Mouse (Mus musculus) adrenal gland, adult 2 months (tissue): ENCODE data around the gene Ralgapa2. TPM values are rescaled to one million over a fixed set of nuclear protein-coding genes. Genes with fewer than 3 reads are reported as not detected.

Experiments
- DNase-seq: peaks from one replicate; pipeline ENCODE4 v3.0.0; 2021
- polyA plus RNA-seq: library from polyadenylated mRNA; depleted of rRNA; stranded (reverse); fragments of >200 nt; gene quantifications from 2 replicates; pipeline ENCODE4 v1.2.3, GENCODE M21; 2012
- total RNA-seq, 2 experiments: library from RNA; stranded (reverse); gene quantifications; 2 replicates each; pipeline ENCODE4 v1.2.3; 2021

Gene Ralgapa2
- total and polyA plus RNA-seq, 3 experiments = 12.9 to 28.4 (median 22.1) TPM

- no peak for DNase-seq
Observed at GRCm38 (mm10) chr2:146258736-146259469, 253.2 kb downstream of the Ralgapa2 start.

DNA sequence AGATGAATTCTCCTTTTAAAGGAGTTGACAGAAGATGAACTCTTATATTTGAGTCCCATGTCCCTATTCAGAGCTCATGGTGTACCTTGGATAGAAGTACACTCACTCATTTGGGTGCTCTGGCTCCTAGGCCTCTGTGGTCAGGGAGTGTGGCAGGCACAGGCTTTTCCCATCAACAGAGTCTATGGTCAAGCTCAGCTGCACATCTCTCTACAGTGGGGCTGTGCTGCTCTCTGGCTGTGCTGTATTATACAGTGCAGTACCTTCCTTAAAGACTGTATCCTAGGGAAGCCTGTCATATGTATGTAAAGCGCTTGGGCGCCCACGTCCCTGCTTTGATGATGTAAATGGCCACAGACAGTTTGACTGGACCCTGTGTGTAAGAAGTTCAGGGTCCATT lies 254.5 kb downstream of the Ralgapa2 start:
- DNase-seq = no peak

DNA sequence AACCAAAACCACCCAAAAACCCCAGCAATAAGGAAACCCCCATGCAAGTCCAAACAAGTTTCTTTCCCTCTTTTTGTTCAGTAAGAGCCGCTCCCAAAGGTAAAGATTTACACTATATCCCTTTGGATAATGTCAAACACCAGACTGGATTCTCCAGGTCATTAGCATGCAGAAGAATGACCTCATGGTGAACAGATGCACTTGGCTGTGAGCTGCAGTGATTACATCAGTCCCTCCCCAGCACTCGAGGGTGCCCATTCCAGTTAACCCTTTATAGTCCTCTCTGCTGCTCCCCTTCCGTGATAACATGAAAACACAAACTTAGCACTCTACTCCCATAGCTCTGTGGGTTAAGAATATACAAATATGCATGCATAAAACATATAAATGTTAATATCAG lies 255.1 kb downstream of the Ralgapa2 start:
- no peak for DNase-seq

GRCm38 (mm10) chr2:146256321-146256875 lies 255.7 kb downstream of the Ralgapa2 start:
- DNase-seq = peak; percentile 21

DNA sequence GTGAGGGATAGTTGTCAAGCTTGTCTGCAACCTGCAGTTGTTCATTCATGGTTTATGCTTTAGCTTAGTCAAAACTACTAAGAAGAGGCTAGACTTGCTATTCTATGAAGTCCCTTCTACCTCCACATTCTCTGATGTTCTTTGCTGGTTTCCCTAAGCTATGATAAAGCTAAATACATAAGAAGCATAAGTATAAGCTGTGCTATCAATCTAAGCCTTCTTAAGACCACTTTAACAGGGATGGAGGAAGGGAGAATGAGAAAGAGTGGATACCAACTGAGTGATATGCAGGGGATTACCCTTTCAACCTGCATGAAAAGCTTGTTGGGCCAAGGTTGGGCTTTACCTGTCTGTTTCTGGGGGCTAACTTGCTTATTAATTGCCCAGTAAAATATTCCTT lies 256.5 kb downstream of the Ralgapa2 start:
- no peak for DNase-seq

- no peak for DNase-seq
Observed at GRCm38 (mm10) chr2:146254387-146254786, 257.8 kb downstream of the Ralgapa2 start.

DNA sequence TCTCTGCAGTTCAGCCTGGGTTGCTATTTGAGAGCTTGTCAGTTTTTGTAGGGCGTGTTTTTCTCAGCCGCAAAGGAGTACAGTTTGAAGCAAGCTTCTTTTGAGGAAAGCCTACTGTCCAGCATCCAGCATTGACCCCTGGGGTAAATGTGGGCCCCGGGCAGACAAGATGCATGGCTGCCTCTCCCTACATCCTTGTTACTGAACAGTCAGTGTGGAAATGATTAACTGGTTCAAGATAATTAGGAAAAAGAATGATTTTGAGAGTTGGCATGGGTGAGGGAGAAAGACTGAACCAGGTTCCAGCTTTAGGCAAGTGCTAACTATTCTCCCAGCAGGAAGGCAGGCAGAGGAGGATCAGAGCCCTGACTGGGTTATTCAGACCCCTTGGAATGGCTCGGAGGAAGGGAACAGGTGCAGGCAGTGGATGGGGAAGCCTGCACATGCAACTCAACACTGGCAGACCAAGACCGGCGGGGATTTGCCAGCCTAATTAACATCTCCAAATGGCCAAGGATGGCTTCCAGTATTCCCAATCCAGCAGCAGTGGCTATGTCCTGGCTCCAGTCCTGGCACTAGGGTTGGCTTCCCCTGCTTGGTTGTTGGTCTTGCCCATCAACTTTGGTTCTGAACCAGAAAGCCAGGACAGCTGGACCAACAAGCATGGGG lies 261.8 kb downstream of the Ralgapa2 start:
- no peak for DNase-seq

DNA sequence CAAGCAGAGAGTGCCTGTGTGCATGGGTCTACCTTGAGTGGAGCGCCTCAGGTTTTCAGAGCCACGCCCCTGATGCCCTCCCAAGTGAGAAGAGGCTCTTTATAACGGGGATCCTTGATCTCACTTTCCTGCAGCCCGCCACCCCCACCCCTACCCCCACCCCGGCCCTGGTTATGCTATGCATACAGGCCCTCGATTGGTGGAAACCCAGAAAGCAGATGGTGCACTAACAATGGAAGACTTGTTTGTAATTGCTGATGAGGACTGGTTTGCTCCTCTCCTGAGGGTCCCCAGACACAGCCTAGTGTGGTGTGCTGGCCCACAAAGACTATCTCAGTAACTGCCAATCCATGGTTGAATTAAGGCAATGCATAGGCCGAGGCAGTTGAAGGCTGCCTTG lies 263.1 kb downstream of the Ralgapa2 start:
- DNase-seq = no peak

GRCm38 (mm10) chr2:146247576-146247975 lies 264.6 kb downstream of the Ralgapa2 start:
- no peak for DNase-seq

DNA sequence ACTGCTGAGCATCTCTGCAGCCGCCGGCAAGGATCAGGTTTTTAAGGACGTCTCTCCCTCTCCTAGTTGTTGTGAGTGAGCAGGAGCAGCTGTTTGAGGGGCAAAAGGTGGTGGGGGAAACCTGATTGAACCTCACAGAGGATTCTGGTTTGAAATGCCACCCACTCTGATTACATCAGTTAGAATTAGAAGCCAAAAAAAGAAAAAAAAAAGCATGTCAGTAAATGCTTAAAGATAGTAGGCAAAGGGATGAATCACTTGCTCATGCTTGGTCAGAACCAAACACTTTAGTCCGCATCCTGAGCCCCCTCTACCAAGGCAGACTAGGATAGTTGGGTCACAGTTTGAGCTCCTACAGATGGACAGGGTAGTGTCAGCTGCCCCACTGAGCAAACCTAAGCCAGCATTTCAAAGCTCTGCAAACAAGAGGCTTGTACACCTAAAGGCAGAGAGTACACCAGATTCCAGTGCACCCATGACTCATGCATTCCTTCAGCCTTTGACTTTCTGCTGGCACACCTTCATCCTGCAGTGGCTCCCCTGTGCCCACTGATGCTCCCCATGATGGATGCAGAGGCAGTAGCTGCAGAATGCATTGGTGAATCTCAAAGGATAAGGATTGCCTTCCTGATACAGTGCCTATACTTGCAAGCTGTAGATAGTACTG lies 265.6 kb downstream of the Ralgapa2 start:
- DNase-seq = no peak

DNA sequence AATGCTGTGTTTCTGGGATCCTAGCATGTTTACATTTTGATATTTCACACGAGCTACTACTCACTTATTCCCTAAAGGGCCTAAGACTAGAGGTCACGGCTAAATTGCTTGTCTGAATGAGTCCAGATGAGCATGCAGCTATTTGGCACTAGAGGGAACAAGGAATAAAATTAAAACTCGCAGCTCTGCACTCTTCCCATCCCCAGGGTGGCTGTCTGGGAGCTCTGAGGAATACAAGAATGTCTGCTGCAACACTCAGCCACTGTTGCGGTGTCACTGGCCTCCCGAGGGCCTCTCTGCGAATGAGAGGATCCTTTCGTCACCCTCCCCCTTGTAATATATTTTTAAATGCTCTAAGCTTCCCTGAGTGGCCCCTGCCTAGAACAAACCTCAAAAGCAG lies 266.7 kb downstream of the Ralgapa2 start:
- no peak for DNase-seq

GRCm38 (mm10) chr2:146244049-146244448 lies 268.1 kb downstream of the Ralgapa2 start:
- no peak for DNase-seq

GRCm38 (mm10) chr2:146239196-146239747 lies 272.9 kb downstream of the Ralgapa2 start:
- no peak for DNase-seq

GRCm38 (mm10) chr2:146231485-146231884 lies 280.7 kb downstream of the Ralgapa2 start:
- no peak for DNase-seq

- no peak for DNase-seq
Observed at GRCm38 (mm10) chr2:146228435-146228834, 283.7 kb downstream of the Ralgapa2 start.

DNA sequence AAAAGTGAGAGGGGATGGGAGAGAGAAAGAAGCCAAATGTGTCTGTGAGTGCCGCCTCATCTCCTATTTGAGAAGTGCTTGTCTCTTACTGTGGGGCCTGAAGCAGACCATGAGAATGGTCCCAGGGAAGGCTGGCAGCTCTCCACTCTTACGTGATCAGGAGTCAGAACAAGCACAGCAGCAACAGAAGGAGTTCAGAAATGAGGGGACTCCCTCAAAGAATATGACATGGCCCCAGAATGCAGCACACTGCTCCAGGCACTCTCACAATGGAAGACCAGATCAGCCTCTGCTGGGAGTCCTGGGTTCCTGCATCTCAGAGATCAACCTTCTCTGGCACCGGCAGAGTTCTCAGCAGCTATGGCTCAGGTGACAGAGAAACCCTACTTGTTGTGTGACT lies 284.5 kb downstream of the Ralgapa2 start:
- no peak for DNase-seq

DNA sequence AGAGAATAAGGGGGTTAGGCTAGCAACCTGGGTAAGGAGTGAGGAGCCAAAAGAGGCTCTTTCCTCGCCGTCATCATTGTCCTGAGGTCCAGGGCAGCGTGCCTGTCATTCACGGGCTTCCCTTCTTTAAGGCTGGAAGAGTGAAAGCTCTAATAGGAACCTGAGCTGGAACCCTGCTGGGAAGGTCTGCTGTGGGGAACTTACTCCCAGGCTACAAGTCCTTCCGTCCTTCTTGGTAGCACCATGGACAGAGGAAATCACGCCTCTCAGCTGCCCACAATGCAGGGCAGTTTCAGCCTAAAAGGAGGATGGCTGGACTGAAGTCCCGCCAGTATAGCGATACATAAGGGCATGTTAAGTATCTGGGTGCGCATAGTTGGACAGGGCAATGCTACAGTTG lies 285.7 kb downstream of the Ralgapa2 start:
- DNase-seq = peak; percentile 74

GRCm38 (mm10) chr2:146225818-146226217 lies 286.3 kb downstream of the Ralgapa2 start:
- no peak for DNase-seq

GRCm38 (mm10) chr2:146224141-146224540 lies 288.0 kb downstream of the Ralgapa2 start:
- no peak for DNase-seq

DNA sequence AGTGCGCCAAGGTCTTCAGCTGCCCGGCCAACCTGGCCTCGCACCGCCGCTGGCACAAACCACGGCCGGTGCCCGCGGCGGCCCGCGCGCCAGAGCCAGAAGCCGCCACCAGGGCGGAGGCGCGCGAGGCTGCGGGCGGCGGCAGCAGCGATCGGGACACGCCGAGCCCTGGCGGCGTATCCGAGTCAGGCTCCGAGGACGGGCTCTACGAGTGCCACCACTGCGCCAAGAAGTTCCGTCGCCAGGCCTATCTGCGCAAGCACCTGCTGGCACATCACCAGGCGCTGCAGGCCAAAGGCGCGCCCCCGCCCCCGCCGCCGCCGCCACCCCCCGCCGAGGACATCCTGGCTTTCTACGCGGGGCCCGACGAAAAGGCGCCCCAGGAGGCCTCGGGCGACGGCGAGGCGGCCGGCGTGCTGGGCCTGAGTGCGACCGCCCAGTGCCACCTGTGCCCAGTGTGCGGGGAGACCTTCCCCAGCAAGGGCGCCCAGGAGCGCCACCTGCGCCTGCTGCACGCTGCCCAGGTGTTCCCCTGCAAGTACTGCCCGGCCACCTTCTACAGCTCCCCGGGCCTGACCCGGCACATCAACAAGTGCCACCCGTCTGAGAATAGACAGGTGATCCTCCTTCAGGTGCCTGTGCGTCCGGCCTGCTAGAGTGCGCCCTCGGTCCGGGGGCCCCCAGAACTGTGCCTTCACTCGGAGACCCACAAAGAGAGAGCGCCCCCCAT lies 288.8 kb downstream of the Ralgapa2 start:
- DNase-seq = peak; percentile 53

DNA sequence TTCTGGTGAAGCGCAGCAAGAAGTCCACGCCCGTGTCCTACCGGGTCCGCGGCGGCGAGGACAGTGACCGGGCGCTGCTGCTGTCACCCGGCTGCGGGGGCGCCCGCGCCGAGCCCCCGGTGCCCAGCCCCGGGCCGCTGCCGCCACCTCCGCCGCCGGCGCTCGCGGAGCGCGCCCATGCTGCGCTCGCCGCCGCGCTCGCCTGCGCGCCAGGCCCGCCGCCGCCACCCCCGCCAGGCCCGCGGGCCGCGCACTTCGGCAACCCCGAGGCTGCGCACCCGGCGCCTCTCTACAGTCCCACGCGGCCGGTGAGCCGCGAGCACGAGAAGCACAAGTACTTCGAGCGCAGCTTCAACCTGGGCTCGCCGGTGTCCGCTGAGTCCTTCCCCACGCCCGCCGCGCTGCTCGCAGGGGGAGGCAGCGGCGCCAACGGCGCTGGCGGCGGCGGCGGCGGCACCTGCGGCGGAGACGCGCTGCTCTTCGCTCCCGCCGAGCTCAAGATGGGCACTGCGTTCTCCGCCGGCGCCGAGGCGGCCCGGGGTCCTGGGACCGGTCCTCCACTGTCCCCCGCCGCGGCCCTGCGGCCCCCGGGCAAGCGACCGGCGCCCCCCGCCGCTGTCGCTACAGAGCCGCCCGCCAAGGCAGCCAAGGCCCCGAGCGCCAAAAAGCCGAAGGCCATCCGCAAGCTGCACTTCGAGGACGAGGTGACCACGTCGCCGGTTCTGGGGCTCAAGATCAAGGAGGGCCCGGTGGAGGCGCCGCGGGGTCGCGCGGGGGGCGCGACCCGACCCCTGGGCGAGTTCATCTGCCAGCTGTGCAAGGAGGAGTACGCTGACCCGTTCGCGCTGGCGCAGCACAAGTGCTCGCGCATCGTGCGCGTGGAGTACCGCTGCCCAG lies 289.6 kb downstream of the Ralgapa2 start:
- DNase-seq = peak; percentile 41
